In genomic region chr19:52854068-52854682, GRCm38 (mm10) we compare ENCODE assay signal across 9 mouse cellular contexts.
A peak's percentile ranks its signal among the peaks of the same experiment; 100 is the strongest.
DNase-seq lines count a peak whose midpoint lies in the region; ATAC-seq lines count a peak whose summit lies in the region.
"Had no signal": no experiment of that assay in that cellular context is flagged by ENCODE, and none has a peak within 500 bp of the region (broad histone marks: within the 10 kb centered on the region; RNA-seq: fewer than 3 reads in every experiment).

No protein-coding gene starts in this region.

- H3K9me3 ChIP-seq in heart, embryonic 10.5 days = no peaks in the 10 kb centered on the region
- no peaks in the 10 kb centered on the region for H3K9me3 ChIP-seq in limb, embryonic 15.5 days

- H3K36me3 ChIP-seq in heart, embryonic 10.5 days = no peaks in the 10 kb centered on the region
- H3K36me3 ChIP-seq in limb, embryonic 15.5 days = no peaks in the 10 kb centered on the region

- WGBS in heart, embryonic 10.5 days = 87% methylated on average over 7 of the region's 7 CpGs
- WGBS in limb, embryonic 15.5 days = 46% methylated on average over 7 of the region's 7 CpGs

- no peaks in the 10 kb centered on the region for H3K4me1 ChIP-seq in heart, embryonic 10.5 days
- peaks cover 9% of the 10 kb centered on the region for H3K4me1 ChIP-seq in limb, embryonic 15.5 days

- peak; percentile 90 for ATAC-seq in limb, embryonic 15.5 days (ENCODE audit: insufficient number of reproducible peaks, low FRiP score, low TSS enrichment, low read depth)
- ATAC-seq in erythroblast, adult 5-6 weeks (replicated peaks; ENCODE audit: low FRiP score, poor library complexity, severe bottlenecking) = no peak

- no peak overlapping the region for H3K4me2 ChIP-seq in limb, embryonic 15.5 days

- H3K4me3 ChIP-seq in heart, embryonic 10.5 days = no peak overlapping the region
- no peak overlapping the region for H3K4me3 ChIP-seq in limb, embryonic 15.5 days

- H3K27me3 ChIP-seq in heart, embryonic 10.5 days (ENCODE audit: insufficient read depth, poor library complexity, severe bottlenecking) = no peaks in the 10 kb centered on the region
- no peaks in the 10 kb centered on the region for H3K27me3 ChIP-seq in limb, embryonic 15.5 days
- H3K27me3 ChIP-seq: CH12.LX had no signal

- no peak overlapping the region for H3K9ac ChIP-seq in limb, embryonic 15.5 days

- peak; percentile 23 to 34 for DNase-seq in heart, adult 18-20 months
- no peak for DNase-seq in heart, embryonic 10.5 days (ENCODE audit: low spot score)
- peak; percentile 16 for DNase-seq in adrenal gland, postnatal 14 days
- DNase-seq in gastrocnemius, postnatal 4 days (ENCODE audit: low spot score in 2 of 2) = peak; percentile 17 to 56
- no peak for DNase-seq in liver
- DNase-seq in yolk sac, embryonic 10.5 days (ENCODE audit: low spot score) = no peak

- no peak overlapping the region for H3K27ac ChIP-seq in heart, embryonic 10.5 days
- H3K27ac ChIP-seq in limb, embryonic 15.5 days = peak overlapping the region; percentile 73

Comparison
In these comparisons a context has a peak if more than half of its experiments do, and no peak if none do; other contexts are left out.
1. DNase-seq: peak in heart, adult 18-20 months (2 of 2), adrenal gland, postnatal 14 days (single experiment) and gastrocnemius, postnatal 4 days (2 of 2); none in heart, embryonic 10.5 days (single experiment), liver (single experiment) and yolk sac, embryonic 10.5 days (single experiment).